Mouse (Mus musculus): Measurements from ENCODE around the gene Mtss1l. TPM values are rescaled to one million over a fixed set of nuclear protein-coding genes. Genes with fewer than 3 reads are reported as not detected.

Mtss1l gene
- polyA plus RNA-seq, 1 experiment from 2014 or later = 10.0 TPM

- H3K4me2 ChIP-seq = no peak overlapping the region
- H3K36me3 ChIP-seq (replicated peaks) = peaks cover 25% of the 10 kb centered on the region
- 64% methylated on average over 3 of the region's 3 CpGs for WGBS
- no peaks in the 10 kb centered on the region for H3K9me3 ChIP-seq
- H3K27ac ChIP-seq = no peak overlapping the region
- no peak overlapping the region for H3K9ac ChIP-seq
- H3K4me3 ChIP-seq (replicated peaks) = no peak overlapping the region
- no peaks in the 10 kb centered on the region; the same call in 1 of the 2 replicates for H3K27me3 ChIP-seq
- no peak for ATAC-seq (ENCODE audit: low FRiP score)
- peaks cover 67% of the 10 kb centered on the region for H3K4me1 ChIP-seq
Observed at GRCm38 (mm10) chr8:110724493-110724892, 3.2 kb downstream of the Mtss1l start.

GRCm38 (mm10) chr8:110725084-110725838 is 4.0 kb downstream of the Mtss1l start:
- 39% methylated on average over 7 of the region's 7 CpGs for WGBS
- peaks cover 33% of the 10 kb centered on the region for H3K36me3 ChIP-seq (replicated peaks)
- no peaks in the 10 kb centered on the region; the same call in 1 of the 2 replicates for H3K27me3 ChIP-seq
- H3K4me2 ChIP-seq = no peak overlapping the region
- H3K9me3 ChIP-seq = no peaks in the 10 kb centered on the region
- no peak overlapping the region for H3K9ac ChIP-seq
- peaks cover 59% of the 10 kb centered on the region for H3K4me1 ChIP-seq
- no peak overlapping the region for H3K4me3 ChIP-seq (replicated peaks)
- H3K27ac ChIP-seq = peak overlapping the region; percentile 43
- ATAC-seq (ENCODE audit: low FRiP score) = no peak

DNA sequence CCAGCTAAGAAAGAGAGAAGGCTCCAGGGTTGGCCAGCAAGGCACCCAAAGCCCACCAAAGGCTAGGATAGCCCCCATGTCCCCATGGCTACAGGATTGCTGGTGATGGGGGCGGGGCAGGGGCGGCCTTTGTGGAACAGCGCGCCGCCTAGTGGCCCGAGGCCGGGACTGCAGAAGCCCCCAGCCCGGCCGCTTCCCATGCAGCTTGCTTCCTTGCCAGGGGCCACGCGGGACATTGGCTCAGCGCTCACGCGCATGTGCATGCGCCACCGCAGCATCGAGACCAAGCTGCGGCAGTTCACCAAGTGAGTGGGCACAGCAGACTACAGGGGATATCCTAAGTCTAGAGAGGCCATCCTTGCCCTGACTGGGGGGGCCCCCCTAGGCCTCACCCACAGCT is 5.6 kb downstream of the Mtss1l start:
- Histone ChIP-seq H3K9me3 (no peaks in the 10 kb centered on the region), H3K4me1 (peaks cover 53% of the 10 kb centered on the region), H3K36me3 (replicated peaks) (peaks cover 46% of the 10 kb centered on the region), H3K4me3 (replicated peaks) (no peak overlapping the region), H3K27me3 (no peaks in the 10 kb centered on the region; the same call in 1 of the 2 replicates), H3K9ac (no peak overlapping the region), H3K27ac (0 out of 2 replicates have a peak overlapping the region, but pooled peaks have one; percentile 5), H3K4me2 (no peak overlapping the region)
- whole genome bisulfite sequencing = 7% methylated on average over 18 of the region's 18 CpGs
- peak; percentile 28 for ATAC-seq (ENCODE audit: low FRiP score)

- 91% methylated on average over 8 of the region's 8 CpGs for WGBS
Observed at GRCm38 (mm10) chr8:110731346-110731859, 10.1 kb downstream of the Mtss1l start.

GRCm38 (mm10) chr8:110733036-110733435 is 11.8 kb downstream of the Mtss1l start:
- no peak overlapping the region for H3K4me2 ChIP-seq
- H3K9me3 ChIP-seq = no peaks in the 10 kb centered on the region
- H3K4me1 ChIP-seq = no peaks in the 10 kb centered on the region
- no peak overlapping the region for H3K4me3 ChIP-seq (replicated peaks)
- H3K27ac ChIP-seq = no peak overlapping the region
- 92% methylated on average over 8 of the region's 8 CpGs for WGBS
- no peaks in the 10 kb centered on the region for H3K27me3 ChIP-seq
- ATAC-seq (ENCODE audit: low FRiP score) = no peak
- H3K36me3 ChIP-seq (replicated peaks) = peaks cover 92% of the 10 kb centered on the region
- H3K9ac ChIP-seq = no peak overlapping the region

More at GRCm38 (mm10) chr8:110731346-110731859, 10.1 kb downstream of the Mtss1l start:
- peaks cover 9% of the 10 kb centered on the region for H3K4me1 ChIP-seq
- no peaks in the 10 kb centered on the region for H3K27me3 ChIP-seq
- no peak for ATAC-seq (ENCODE audit: low FRiP score)
- no peak overlapping the region; the same call in 1 of the 2 replicates for H3K4me3 ChIP-seq (replicated peaks)
- no peak overlapping the region for H3K9ac ChIP-seq
- no peak overlapping the region for H3K27ac ChIP-seq
- no peaks in the 10 kb centered on the region for H3K9me3 ChIP-seq
- no peak overlapping the region for H3K4me2 ChIP-seq
- H3K36me3 ChIP-seq (replicated peaks) = peaks cover 87% of the 10 kb centered on the region

DNA sequence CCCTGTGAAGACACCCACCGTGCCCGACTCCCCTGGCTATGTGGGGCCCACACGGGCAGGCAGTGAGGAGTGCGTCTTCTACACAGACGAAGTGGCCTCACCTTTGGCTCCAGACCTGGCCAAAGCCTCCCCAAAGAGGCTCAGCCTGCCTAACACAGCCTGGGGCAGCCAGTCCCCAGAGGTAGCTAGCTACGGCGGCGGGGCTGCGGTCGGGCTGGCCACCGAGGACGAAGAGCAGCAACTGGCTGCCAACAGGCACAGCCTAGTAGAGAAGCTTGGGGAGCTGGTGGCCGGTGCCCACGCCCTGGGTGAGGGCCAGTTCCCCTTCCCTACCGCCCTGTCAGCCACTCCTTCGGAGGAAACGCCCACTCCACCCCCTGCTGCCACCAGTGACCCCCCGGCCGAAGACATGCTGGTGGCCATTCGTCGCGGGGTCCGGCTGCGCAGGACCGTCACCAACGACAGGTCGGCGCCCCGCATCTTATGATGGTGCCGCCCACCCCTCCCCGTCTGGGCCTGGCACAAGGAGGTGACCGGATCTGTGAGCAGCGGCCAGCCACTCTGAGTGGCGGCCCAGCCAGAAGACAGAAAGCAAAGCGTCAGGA is 17.4 kb downstream of the Mtss1l start:
- no peaks in the 10 kb centered on the region for H3K27me3 ChIP-seq
- ATAC-seq (ENCODE audit: low FRiP score) = no peak
- H3K9me3 ChIP-seq = no peaks in the 10 kb centered on the region
- peaks cover 70% of the 10 kb centered on the region for H3K36me3 ChIP-seq (replicated peaks)
- H3K9ac ChIP-seq = no peak overlapping the region
- no peak overlapping the region for H3K4me3 ChIP-seq (replicated peaks)
- WGBS = 93% methylated on average over 35 of the region's 35 CpGs
- no peak overlapping the region for H3K4me2 ChIP-seq
- H3K27ac ChIP-seq = no peak overlapping the region
- H3K4me1 ChIP-seq = no peaks in the 10 kb centered on the region

GRCm38 (mm10) chr8:110740629-110741175 is 19.4 kb downstream of the Mtss1l start:
- Histone ChIP-seq H3K27me3 (no peaks in the 10 kb centered on the region), H3K9ac (no peak overlapping the region), H3K4me1 (no peaks in the 10 kb centered on the region), H3K27ac (no peak overlapping the region), H3K4me3 (replicated peaks) (no peak overlapping the region), H3K9me3 (no peaks in the 10 kb centered on the region), H3K36me3 (replicated peaks) (peaks cover 50% of the 10 kb centered on the region), H3K4me2 (no peak overlapping the region)
- no peak for ATAC-seq (ENCODE audit: low FRiP score)
- whole genome bisulfite sequencing = 96% methylated on average over 5 of the region's 5 CpGs

GRCm38 (mm10) chr8:110741816-110742451 is 20.7 kb downstream of the Mtss1l start:
- Histone ChIP-seq H3K36me3 (replicated peaks) (peaks cover 39% of the 10 kb centered on the region), H3K27me3 (no peaks in the 10 kb centered on the region), H3K4me3 (replicated peaks) (no peak overlapping the region), H3K27ac (no peak overlapping the region), H3K4me1 (no peaks in the 10 kb centered on the region), H3K9ac (no peak overlapping the region), H3K4me2 (no peak overlapping the region), H3K9me3 (no peaks in the 10 kb centered on the region)
- ATAC-seq (ENCODE audit: low FRiP score) = no peak
- WGBS = 84% methylated on average over 15 of the region's 15 CpGs

DNA sequence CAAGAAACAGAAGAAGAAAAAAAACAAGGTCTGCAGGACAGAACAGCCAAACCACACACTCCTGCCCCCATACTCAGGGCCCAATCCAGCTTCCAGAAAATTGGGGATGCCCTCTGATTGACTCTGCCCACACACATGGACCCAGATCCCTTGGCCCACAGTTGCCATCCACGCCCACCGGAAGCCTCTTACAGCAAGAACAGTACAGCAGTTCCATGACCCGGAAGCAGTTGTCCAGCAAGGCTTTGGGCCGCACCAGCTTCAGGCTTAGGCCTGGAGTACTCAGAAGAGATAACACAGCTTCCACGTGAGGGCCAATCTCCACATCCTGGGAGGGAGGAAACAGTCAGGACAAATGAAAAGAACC is 21.2 kb downstream of the Mtss1l start:
- no peak overlapping the region for H3K4me3 ChIP-seq (replicated peaks)
- no peak overlapping the region for H3K9ac ChIP-seq
- H3K36me3 ChIP-seq (replicated peaks) = peaks cover 34% of the 10 kb centered on the region
- 87% methylated on average over 5 of the region's 5 CpGs for WGBS
- H3K27me3 ChIP-seq = no peaks in the 10 kb centered on the region
- H3K4me2 ChIP-seq = no peak overlapping the region
- no peak overlapping the region for H3K27ac ChIP-seq
- H3K9me3 ChIP-seq = no peaks in the 10 kb centered on the region
- ATAC-seq (ENCODE audit: low FRiP score) = no peak
- no peaks in the 10 kb centered on the region for H3K4me1 ChIP-seq

DNA sequence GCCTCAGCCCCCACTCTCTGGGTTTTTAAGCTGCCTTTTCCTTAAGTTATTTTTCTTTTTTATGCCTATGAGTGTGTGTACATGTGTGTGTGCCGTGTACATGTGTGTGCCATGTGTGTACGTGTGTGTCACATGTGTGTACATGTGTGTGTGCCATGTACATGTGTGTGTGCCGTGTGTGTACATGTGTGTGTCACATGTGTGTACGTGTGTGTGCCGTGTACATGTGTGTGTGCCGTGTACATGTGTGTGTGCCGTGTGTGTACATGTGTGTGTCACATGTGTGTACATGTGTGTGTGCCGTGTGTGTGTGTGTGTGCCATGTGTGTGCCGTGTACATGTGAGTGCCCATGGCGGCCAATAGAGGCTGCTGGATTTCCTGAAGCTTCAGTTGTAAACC is 23.9 kb downstream of the Mtss1l start:
- Histone ChIP-seq H3K4me2 (no peak overlapping the region), H3K27ac (no peak overlapping the region), H3K4me1 (no peaks in the 10 kb centered on the region), H3K27me3 (no peaks in the 10 kb centered on the region), H3K36me3 (replicated peaks) (peaks cover 7% of the 10 kb centered on the region), H3K4me3 (replicated peaks) (no peak overlapping the region), H3K9ac (no peak overlapping the region), H3K9me3 (no peaks in the 10 kb centered on the region)
- no peak for ATAC-seq (ENCODE audit: low FRiP score)
- 95% methylated on average over 10 of the region's 10 CpGs for WGBS

- no peaks in the 10 kb centered on the region for H3K9me3 ChIP-seq
- no peaks in the 10 kb centered on the region for H3K27me3 ChIP-seq
- no peaks in the 10 kb centered on the region for H3K4me1 ChIP-seq
- H3K4me2 ChIP-seq = no peak overlapping the region
- H3K27ac ChIP-seq = no peak overlapping the region
- H3K36me3 ChIP-seq (replicated peaks) = no peaks in the 10 kb centered on the region
- WGBS = 77% methylated on average over 9 of the region's 9 CpGs
- no peak for ATAC-seq (ENCODE audit: low FRiP score)
- no peak overlapping the region for H3K9ac ChIP-seq
- H3K4me3 ChIP-seq (replicated peaks) = no peak overlapping the region
Observed at GRCm38 (mm10) chr8:110746661-110747060, 25.4 kb downstream of the Mtss1l start.

DNA sequence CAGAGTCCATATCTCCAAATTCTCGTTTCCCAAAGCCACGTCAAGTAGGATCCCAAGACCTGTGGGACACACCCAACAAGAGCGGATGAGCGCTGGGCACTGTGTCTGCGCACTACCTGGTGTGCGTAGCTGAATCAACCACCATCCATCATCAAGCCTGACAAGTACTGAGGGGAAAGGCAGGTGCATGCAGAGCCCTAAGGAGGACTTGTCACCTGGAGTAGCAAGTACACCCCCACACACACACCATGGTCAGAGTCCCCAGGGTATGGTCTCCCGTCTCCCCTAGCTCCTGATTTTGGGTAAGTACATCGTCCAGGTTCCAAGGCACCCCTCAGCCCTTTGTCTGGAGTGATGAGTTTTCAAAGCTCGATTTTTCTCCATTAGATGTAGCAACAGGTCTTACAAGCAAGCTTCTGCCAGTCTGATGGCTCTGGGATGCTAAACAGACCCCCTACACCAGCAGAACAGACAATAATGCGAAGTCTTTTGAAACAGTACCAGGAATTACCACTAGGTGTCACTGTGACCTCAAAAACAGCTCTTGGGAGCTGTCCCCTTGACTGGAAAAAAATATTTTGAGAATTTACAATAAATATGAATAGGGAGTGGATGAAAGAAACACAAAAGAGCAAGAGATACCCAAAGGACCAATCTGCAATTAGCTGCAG is 28.4 kb downstream of the Mtss1l start:
- Histone ChIP-seq H3K4me1 (no peaks in the 10 kb centered on the region), H3K27ac (no peak overlapping the region), H3K27me3 (no peaks in the 10 kb centered on the region), H3K36me3 (replicated peaks) (no peaks in the 10 kb centered on the region), H3K9ac (no peak overlapping the region), H3K4me3 (replicated peaks) (no peak overlapping the region), H3K9me3 (no peaks in the 10 kb centered on the region), H3K4me2 (no peak overlapping the region)
- 59% methylated on average over 10 of the region's 10 CpGs for WGBS
- ATAC-seq (ENCODE audit: low FRiP score) = no peak

Measured in forebrain, embryonic 12.5 days (tissue).